Mouse (Mus musculus) heart, postnatal 10 days (tissue): ENCODE data around the gene Zfp809. TPM values are rescaled to one million over a fixed set of nuclear protein-coding genes. Genes with fewer than 3 reads are reported as not detected.

Experiments used
- DNase-seq, 2 experiments: peaks; one replicate each; pipeline ENCODE4 v3.0.0; 2021
- intact Hi-C: fragments of 180-260 bp; cut with DNase I; formaldehyde crosslinking; loops from one replicate; pipeline ENCODE4 v1.15.1; 2025
- total RNA-seq, 2 experiments: library from RNA; stranded (reverse); gene quantifications; 2 replicates each; pipeline ENCODE4 v1.2.3; 2021

The Zfp809 gene
- total RNA-seq, 2 experiments from 2014 or later, result 26.9 to 35.2 TPM

DNA sequence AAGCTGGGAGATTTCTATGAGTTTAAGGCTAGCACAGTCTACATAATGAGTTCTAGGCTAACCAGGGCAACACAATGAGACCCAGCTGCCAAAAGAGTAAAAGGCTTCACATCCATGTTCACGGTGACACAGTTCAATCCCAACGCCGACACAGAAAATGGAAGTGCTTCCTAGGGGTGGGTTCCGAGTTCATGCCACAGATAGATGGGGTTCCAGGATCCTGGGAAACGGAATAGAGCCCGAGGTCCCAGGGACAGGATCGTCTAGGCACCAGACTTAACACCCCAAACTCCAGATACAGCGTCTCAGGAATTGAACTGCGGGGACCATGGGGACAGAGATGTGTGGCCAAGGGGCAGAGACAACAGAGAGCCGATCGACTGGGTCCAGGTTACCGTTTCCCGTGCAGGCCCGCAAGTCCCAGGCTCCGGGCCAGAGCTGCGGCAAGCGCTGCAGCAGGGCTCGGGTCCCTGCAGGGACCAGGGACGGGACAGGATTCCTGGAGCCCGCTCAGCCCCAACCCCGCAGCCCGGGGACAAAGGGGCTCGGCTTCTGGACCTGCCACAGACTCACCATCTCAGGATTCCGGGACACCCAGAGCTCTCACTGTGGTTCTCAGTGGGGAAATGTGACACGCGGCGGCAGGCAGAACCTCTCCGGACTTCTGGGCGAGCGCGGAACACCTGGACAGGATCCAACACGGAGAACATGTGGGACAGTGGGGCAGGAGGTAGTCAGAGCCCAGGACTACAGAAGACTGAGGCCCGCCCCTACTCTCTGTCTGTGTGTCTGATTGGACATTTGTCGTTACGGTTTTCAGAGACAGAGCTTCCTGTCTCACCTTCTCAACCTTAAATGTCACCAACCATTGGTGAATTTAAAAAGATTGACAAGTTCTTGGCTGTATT lies 33.9 kb downstream of the Zfp809 start, which contains the start of gene Zfp599:
Zfp599 (minus strand) TSS at position 712 of the 908 bp plus-strand sequence.
- peak; percentile 78 for DNase-seq
- intact Hi-C loops, result no loop called here

DNA sequence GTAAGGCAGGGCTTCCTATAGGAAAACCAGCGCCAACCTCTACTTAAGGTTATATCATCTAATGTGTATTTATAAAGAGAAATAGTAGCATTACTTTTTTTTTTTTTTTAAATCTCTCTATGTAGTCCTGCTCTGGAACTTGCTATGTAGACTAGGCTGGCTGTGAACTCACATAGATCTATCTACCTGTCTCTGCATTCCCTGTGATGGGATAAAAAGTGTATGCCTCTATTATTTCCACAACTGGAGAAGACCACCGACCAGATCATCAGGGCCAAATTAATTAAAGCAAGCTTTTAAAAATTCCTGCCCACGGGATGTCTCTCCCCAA lies 34.5 kb downstream of the Zfp809 start:
- DNase-seq, result no peak
- intact Hi-C loops, result no loop called here

DNA sequence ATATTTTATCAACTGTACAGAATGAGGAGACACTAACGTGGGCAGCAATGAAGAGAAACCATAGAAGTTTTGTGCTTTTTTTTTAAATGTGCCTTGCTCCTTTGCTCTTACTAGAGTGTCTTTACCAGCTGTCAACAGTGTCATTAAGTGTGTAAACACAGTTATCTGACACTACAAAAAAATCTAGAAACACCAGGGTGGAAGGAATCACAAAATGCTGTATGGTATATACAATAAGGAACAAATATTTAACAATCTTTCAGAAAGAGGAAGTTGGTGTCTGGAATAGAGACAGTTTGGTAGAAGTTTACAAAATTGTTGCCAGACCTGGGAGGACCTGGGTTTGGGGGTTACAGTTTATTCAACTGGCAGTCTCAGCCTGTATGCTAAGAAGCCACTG lies 36.1 kb downstream of the Zfp809 start:
- no peak for DNase-seq
- intact Hi-C loops, result no loop called here

DNA sequence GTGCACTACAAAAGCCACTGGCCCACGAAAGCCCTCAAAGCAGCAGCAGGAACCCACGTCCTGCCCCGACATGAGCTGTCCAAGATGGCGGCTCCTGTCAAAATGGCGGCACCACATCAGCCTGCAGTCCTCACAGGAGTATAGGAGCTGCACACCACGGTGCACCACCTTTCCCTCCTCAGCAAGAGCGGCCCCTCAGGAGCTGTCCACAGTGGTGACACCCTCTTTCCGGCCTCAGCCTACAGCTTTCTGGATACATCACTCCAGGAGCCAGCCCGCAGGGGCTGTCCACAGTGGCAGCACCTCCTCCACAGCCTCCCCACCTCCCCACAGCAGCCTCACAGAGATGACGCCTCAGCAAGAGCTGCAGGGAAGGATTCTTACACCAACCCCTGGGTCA lies 37.1 kb downstream of the Zfp809 start:
- intact Hi-C loops, result no loop called here
- no peak for DNase-seq

DNA sequence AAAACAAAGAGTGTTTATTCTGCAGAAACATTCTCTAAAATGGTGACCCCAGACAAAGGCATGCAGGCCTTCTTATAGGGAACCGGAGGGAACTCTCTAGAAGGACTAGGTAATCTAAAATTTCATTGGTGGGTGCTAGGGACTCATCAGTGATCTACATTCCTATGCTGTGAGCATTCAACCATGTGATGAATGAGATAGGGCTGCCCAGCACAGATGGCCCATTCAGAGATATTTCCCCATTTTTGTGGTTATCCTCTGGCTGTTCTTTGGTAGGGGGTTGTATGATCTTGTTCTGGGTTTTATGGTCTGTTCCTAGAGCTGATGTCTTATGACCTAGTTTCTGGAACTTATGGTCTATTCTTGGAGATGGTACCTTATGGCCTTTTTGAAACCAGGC lies 43.4 kb downstream of the Zfp809 start:
- intact Hi-C loops, result no loop called here
- DNase-seq, result no peak

DNA sequence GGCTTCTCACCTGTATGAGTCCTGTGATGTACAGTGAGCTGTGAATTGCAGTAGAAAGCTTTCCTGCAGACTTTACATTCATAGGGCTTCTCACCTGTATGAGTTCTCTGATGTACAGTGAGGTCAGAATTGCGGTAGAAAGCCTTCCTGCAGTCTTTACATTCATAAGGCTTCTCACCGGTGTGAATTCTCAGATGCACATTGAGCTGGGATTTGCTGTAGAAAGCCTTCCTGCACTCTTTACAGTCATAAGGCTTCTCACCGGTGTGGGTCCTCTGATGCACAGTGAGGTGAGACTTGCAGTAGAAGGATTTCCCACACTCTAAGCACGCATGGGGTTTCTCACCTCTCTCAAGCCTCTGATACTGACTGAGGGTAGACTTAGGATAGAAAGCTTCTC lies 53.2 kb downstream of the Zfp809 start:
- peak in 1 of 2 experiments; percentile 10 for DNase-seq
- intact Hi-C loops, result no loop called here

Other genes with a start within 250 kb of the Zfp809 start
- gene Rgl3, start 236.3 kb upstream of the Zfp809 start, total RNA-seq, result 1 to 10 TPM; 1.3 to 1.4 TPM
- not detected for gene Ccdc151, start 223.1 kb upstream of the Zfp809 start, total RNA-seq
- 10 to 100 TPM; 67.7 to 73.7 TPM for gene Prkcsh, start 222.9 kb upstream of the Zfp809 start, total RNA-seq
- gene Elavl3, start 173.7 kb upstream of the Zfp809 start, total RNA-seq, result under 1 TPM; 0.26 to 0.47 TPM
- under 1 TPM in 1 of 2 experiments, not detected in 1; 0.64 TPM for gene Gm49318, start 154.5 kb upstream of the Zfp809 start, total RNA-seq
- 1 to 10 TPM; 5.9 to 7.3 TPM for gene Zfp653, start 154.3 kb upstream of the Zfp809 start, total RNA-seq
- 10 to 100 TPM; 79.0 to 82.6 TPM for gene Ecsit, start 140.3 kb upstream of the Zfp809 start, total RNA-seq
- gene Cnn1, start 126.5 kb upstream of the Zfp809 start, total RNA-seq, result 1 to 10 TPM; 8.2 to 9.7 TPM
- gene Elof1, start 108.5 kb upstream of the Zfp809 start, total RNA-seq, result 10 to 100 TPM; 43.5 to 44.0 TPM
- 1 to 10 TPM; 1.8 to 2.8 TPM for gene Acp5, start 90.0 kb upstream of the Zfp809 start, total RNA-seq
- gene Pigyl, start 68.9 kb upstream of the Zfp809 start, total RNA-seq, result 10 to 100 TPM; 35.3 to 35.6 TPM
- under 1 TPM; 0.17 to 0.20 TPM for gene Zfp872, start 37.6 kb upstream of the Zfp809 start, total RNA-seq
- gene Zfp599, start 34.2 kb downstream of the Zfp809 start, total RNA-seq, result 1 to 10 TPM in 1 of 2 experiments, under 1 TPM in 1; 0.97 to 1.2 TPM
- 10 to 100 TPM; 12.3 to 13.9 TPM for gene Zfp810, start 81.9 kb downstream of the Zfp809 start, total RNA-seq
- gene Anln, start 163.5 kb downstream of the Zfp809 start, total RNA-seq, result 10 to 100 TPM; 20.3 to 25.2 TPM
- under 1 TPM; 0.35 to 0.43 TPM for gene 9530077C05Rik, start 185.8 kb downstream of the Zfp809 start, total RNA-seq
- not detected for gene Gm17545, start 228.6 kb downstream of the Zfp809 start, total RNA-seq
- 10 to 100 TPM; 45.4 to 45.7 TPM for gene Rp9, start 244.0 kb downstream of the Zfp809 start, total RNA-seq